Mouse (Mus musculus) hindbrain, embryonic 13.5 days (tissue): ENCODE results near the gene Ttc23. TPM values are rescaled to one million over a fixed set of nuclear protein-coding genes. Genes with fewer than 3 reads are reported as not detected.
A peak's percentile ranks its signal among the peaks of the same experiment; 100 is the strongest.

ENCODE experiments used
- ATAC-seq: fragments of 200-750 bp; cut with Nextera tagmentation; 2 replicates; pipeline ENCODE4 v1.8.0; 2017; ENCODE audit warnings: moderate TSS enrichment; ENCODE audit not compliant: low FRiP score
- H3K27ac ChIP-seq: fragments of 300-500 bp; sonication (generic); 2 replicates; pipeline ENCODE4 v1.5.1; 2015; ENCODE audit warnings: inconsistent platforms, mild to moderate bottlenecking, moderate library complexity
- H3K27me3 ChIP-seq: fragments of 300-500 bp; sonication (generic); 2 replicates; pipeline ENCODE4 v1.6.1; 2015; ENCODE audit warnings: mild to moderate bottlenecking, inconsistent platforms
- H3K36me3 ChIP-seq: fragments of 300-500 bp; sonication (generic); 2 replicates; pipeline ENCODE4 v1.6.1; 2015; ENCODE audit warnings: mild to moderate bottlenecking, inconsistent platforms
- H3K4me1 ChIP-seq: fragments of 300-500 bp; sonication (generic); replicated peaks from 2 replicates; pipeline ENCODE4 v1.6.1; 2015; ENCODE audit warnings: inconsistent platforms
- H3K4me2 ChIP-seq: fragments of 300-500 bp; sonication (generic); 2 replicates; pipeline ENCODE4 v1.6.1; 2015; ENCODE audit warnings: inconsistent platforms, mild to moderate bottlenecking, moderate library complexity
- H3K4me3 ChIP-seq: fragments of 300-500 bp; sonication (generic); 2 replicates; pipeline ENCODE4 v1.5.1; 2015; ENCODE audit warnings: mild to moderate bottlenecking, inconsistent platforms
- H3K9ac ChIP-seq: fragments of 300-500 bp; sonication (generic); 2 replicates; pipeline ENCODE4 v1.6.1; 2015; ENCODE audit warnings: mild to moderate bottlenecking, inconsistent platforms
- H3K9me3 ChIP-seq: fragments of 300-500 bp; sonication (generic); 2 replicates; pipeline ENCODE4 v1.6.1; 2016; ENCODE audit warnings: inconsistent platforms
- WGBS: fragments of 180-500 bp; shearing (Covaris S2); methylation state at CpG from one replicate; pipeline ENCODE4 v1.1.7; 2015; 5-methylcytosine and 5-hydroxymethylcytosine counted together
- polyA plus RNA-seq: library from polyadenylated mRNA; unstranded; fragments of >200 nt; fragmentation: Nextera tagmentation; extraction: Ambion mirVana; gene quantifications from 2 replicates; pipeline ENCODE4 v1.2.1, GENCODE M21; 2015

The Ttc23 gene
- polyA plus RNA-seq, 1 experiment from 2014 or later = 12.2 TPM

DNA sequence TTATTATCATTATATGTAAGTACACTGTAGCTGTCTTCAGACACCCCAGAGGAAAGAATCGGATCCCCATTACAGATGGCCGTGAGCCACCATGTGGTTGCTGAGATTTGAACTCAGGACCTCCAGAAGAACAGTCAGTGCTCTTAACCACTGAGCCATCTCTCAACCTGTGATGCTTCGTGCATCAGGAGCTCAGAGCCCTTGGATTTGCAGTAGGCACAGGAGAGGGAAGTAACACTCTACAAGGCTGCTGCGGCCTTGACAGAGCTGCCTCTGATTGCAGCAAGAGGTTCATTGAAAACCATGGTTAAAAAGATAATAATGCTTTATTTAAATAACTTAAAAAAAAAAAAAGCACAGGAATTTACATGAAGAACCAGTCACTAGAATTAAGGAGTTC is 1.2 kb downstream of the Ttc23 start:
- Histone ChIP-seq H3K27me3 (no peaks in the 10 kb centered on the region), H3K36me3 (no peaks in the 10 kb centered on the region), H3K9me3 (no peaks in the 10 kb centered on the region), H3K4me2 (peak overlapping the region; percentile 45), H3K9ac (no peak overlapping the region), H3K4me1 (peaks cover 22% of the 10 kb centered on the region), H3K4me3 (peak overlapping the region; percentile 34; the same call in 1 of the 2 replicates), H3K27ac (no peak overlapping the region)
- no peak for ATAC-seq
- WGBS = 79% methylated on average over 4 of the region's 4 CpGs

- 76% methylated on average over 5 of the region's 5 CpGs for WGBS
- no peak for ATAC-seq
- H3K9me3 ChIP-seq = no peaks in the 10 kb centered on the region
- H3K27ac ChIP-seq = no peak overlapping the region
- no peak overlapping the region for H3K9ac ChIP-seq
- H3K4me3 ChIP-seq = no peak overlapping the region
- peaks cover 9% of the 10 kb centered on the region for H3K4me1 ChIP-seq
- H3K4me2 ChIP-seq = no peak overlapping the region
- H3K27me3 ChIP-seq = no peaks in the 10 kb centered on the region
- H3K36me3 ChIP-seq = no peaks in the 10 kb centered on the region
Measured at GRCm38 (mm10) chr7:67652211-67652610, 5.0 kb downstream of the Ttc23 start.

GRCm38 (mm10) chr7:67654668-67655067 is 7.5 kb downstream of the Ttc23 start:
- H3K9ac ChIP-seq = no peak overlapping the region
- no peak overlapping the region for H3K4me2 ChIP-seq
- no peaks in the 10 kb centered on the region for H3K27me3 ChIP-seq
- no peaks in the 10 kb centered on the region for H3K9me3 ChIP-seq
- peaks cover 8% of the 10 kb centered on the region for H3K4me1 ChIP-seq
- no peaks in the 10 kb centered on the region for H3K36me3 ChIP-seq
- WGBS = 89% methylated on average over 7 of the region's 7 CpGs
- no peak overlapping the region for H3K27ac ChIP-seq
- no peak for ATAC-seq
- H3K4me3 ChIP-seq = no peak overlapping the region

- WGBS = 16% methylated on average over 1 of the region's 1 CpGs
Measured at GRCm38 (mm10) chr7:67655186-67655585, 8.0 kb downstream of the Ttc23 start.

GRCm38 (mm10) chr7:67658110-67658509 is 10.9 kb downstream of the Ttc23 start:
- WGBS = 90% methylated on average over 4 of the region's 4 CpGs
- Histone ChIP-seq H3K27me3 (no peaks in the 10 kb centered on the region), H3K36me3 (no peaks in the 10 kb centered on the region), H3K9me3 (no peaks in the 10 kb centered on the region), H3K4me3 (no peak overlapping the region), H3K4me1 (0 out of 2 replicates have a peak, but pooled peaks cover 3% of the 10 kb centered on the region), H3K4me2 (no peak overlapping the region), H3K27ac (no peak overlapping the region), H3K9ac (no peak overlapping the region)
- ATAC-seq = no peak

More at GRCm38 (mm10) chr7:67655186-67655585, 8.0 kb downstream of the Ttc23 start:
- no peak overlapping the region for H3K4me2 ChIP-seq
- H3K27ac ChIP-seq = no peak overlapping the region
- H3K9ac ChIP-seq = no peak overlapping the region
- H3K27me3 ChIP-seq = no peaks in the 10 kb centered on the region
- H3K9me3 ChIP-seq = no peaks in the 10 kb centered on the region
- no peak overlapping the region for H3K4me3 ChIP-seq
- no peak for ATAC-seq
- H3K4me1 ChIP-seq = 0 out of 2 replicates have a peak, but pooled peaks cover 3% of the 10 kb centered on the region
- H3K36me3 ChIP-seq = no peaks in the 10 kb centered on the region

- H3K36me3 ChIP-seq = no peaks in the 10 kb centered on the region
- 91% methylated on average over 5 of the region's 5 CpGs for WGBS
- no peak overlapping the region for H3K27ac ChIP-seq
- H3K9me3 ChIP-seq = no peaks in the 10 kb centered on the region
- no peak overlapping the region for H3K9ac ChIP-seq
- no peaks in the 10 kb centered on the region for H3K27me3 ChIP-seq
- no peak for ATAC-seq
- no peak overlapping the region for H3K4me3 ChIP-seq
- no peaks in the 10 kb centered on the region for H3K4me1 ChIP-seq
- H3K4me2 ChIP-seq = no peak overlapping the region
Measured at GRCm38 (mm10) chr7:67662424-67662823, 15.2 kb downstream of the Ttc23 start.

GRCm38 (mm10) chr7:67663981-67664694 is 16.9 kb downstream of the Ttc23 start:
- Histone ChIP-seq H3K9ac (no peak overlapping the region), H3K4me2 (no peak overlapping the region), H3K27me3 (no peaks in the 10 kb centered on the region), H3K36me3 (no peaks in the 10 kb centered on the region), H3K4me3 (no peak overlapping the region), H3K4me1 (no peaks in the 10 kb centered on the region), H3K9me3 (no peaks in the 10 kb centered on the region), H3K27ac (0 out of 2 replicates have a peak overlapping the region, but pooled peaks have one; percentile 18)
- 77% methylated on average over 14 of the region's 14 CpGs for WGBS
- 0 out of 2 replicates have a peak, but pooled peaks have one; percentile 36 for ATAC-seq

- WGBS = 96% methylated on average over 1 of the region's 1 CpGs
- H3K36me3 ChIP-seq = peaks cover 7% of the 10 kb centered on the region
- no peaks in the 10 kb centered on the region for H3K27me3 ChIP-seq
- no peak overlapping the region for H3K9ac ChIP-seq
- no peak overlapping the region for H3K27ac ChIP-seq
- H3K9me3 ChIP-seq = no peaks in the 10 kb centered on the region
- H3K4me1 ChIP-seq = no peaks in the 10 kb centered on the region
- no peak overlapping the region for H3K4me3 ChIP-seq
- no peak for ATAC-seq
- H3K4me2 ChIP-seq = no peak overlapping the region
Measured at GRCm38 (mm10) chr7:67670965-67671364, 23.8 kb downstream of the Ttc23 start.

DNA sequence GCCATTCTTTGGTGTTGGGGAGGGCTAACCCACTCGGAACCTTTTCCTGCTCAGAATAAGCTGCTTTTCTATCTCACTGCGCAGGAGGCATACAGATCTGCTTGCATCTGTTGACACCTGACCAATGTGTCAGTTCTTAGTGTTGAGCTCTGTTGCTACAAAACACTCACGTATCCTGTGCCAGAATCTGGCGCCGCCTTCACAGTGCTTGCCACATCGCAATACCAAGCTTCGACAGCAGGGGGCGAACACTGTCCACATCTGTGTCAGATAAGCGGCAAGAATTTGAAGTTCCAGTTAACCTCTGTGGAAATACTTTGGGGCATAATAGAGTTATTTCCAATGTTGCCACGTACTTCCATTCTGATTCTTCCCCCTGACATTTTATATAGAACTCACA is 25.4 kb downstream of the Ttc23 start:
- peak; percentile 59; the same call in 1 of the 2 replicates for ATAC-seq
- Histone ChIP-seq H3K4me1 (no peaks in the 10 kb centered on the region), H3K27ac (no peak overlapping the region), H3K4me3 (no peak overlapping the region), H3K27me3 (no peaks in the 10 kb centered on the region), H3K9me3 (no peaks in the 10 kb centered on the region), H3K9ac (no peak overlapping the region), H3K4me2 (no peak overlapping the region), H3K36me3 (peaks cover 7% of the 10 kb centered on the region)
- 11% methylated on average over 10 of the region's 10 CpGs for WGBS

DNA sequence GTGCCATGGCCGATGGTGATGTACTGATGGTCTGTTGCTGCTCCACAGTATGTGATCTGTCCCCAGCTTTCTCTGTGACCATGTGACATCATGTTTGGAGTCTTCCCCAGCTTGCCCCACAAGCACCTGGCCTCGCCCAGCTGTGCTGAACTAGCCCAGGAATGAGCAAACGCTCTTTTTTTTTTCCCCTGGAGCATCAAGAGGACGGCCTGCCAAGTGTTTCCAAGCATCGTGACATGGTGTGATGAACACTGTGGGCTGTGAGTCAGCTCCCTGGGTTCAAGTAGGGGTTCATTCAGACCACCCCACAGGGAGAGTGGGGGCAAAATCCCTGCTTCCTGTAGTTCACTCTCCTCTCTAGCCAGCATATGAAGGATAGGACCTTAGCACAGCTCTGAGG is 26.4 kb downstream of the Ttc23 start:
- Histone ChIP-seq H3K4me3 (no peak overlapping the region), H3K27ac (no peak overlapping the region), H3K4me2 (no peak overlapping the region), H3K9ac (no peak overlapping the region), H3K36me3 (peaks cover 7% of the 10 kb centered on the region), H3K27me3 (no peaks in the 10 kb centered on the region), H3K9me3 (no peaks in the 10 kb centered on the region), H3K4me1 (no peaks in the 10 kb centered on the region)
- no peak for ATAC-seq
- 89% methylated on average over 5 of the region's 5 CpGs for WGBS

GRCm38 (mm10) chr7:67678878-67679499 is 31.8 kb downstream of the Ttc23 start:
- Histone ChIP-seq H3K27me3 (no peaks in the 10 kb centered on the region), H3K4me2 (no peak overlapping the region), H3K27ac (no peak overlapping the region), H3K9ac (no peak overlapping the region), H3K9me3 (no peaks in the 10 kb centered on the region), H3K4me3 (no peak overlapping the region), H3K36me3 (peaks cover 6% of the 10 kb centered on the region; the same call in 1 of the 2 replicates), H3K4me1 (no peaks in the 10 kb centered on the region)
- ATAC-seq = no peak
- 94% methylated on average over 16 of the region's 16 CpGs for WGBS

GRCm38 (mm10) chr7:67681078-67681477 is 33.9 kb downstream of the Ttc23 start:
- Histone ChIP-seq H3K27me3 (no peaks in the 10 kb centered on the region), H3K36me3 (peaks cover 10% of the 10 kb centered on the region; the same call in 1 of the 2 replicates), H3K4me1 (no peaks in the 10 kb centered on the region), H3K27ac (no peak overlapping the region), H3K9ac (no peak overlapping the region), H3K4me3 (no peak overlapping the region), H3K4me2 (no peak overlapping the region), H3K9me3 (no peaks in the 10 kb centered on the region)
- ATAC-seq = no peak
- 91% methylated on average over 9 of the region's 9 CpGs for WGBS

DNA sequence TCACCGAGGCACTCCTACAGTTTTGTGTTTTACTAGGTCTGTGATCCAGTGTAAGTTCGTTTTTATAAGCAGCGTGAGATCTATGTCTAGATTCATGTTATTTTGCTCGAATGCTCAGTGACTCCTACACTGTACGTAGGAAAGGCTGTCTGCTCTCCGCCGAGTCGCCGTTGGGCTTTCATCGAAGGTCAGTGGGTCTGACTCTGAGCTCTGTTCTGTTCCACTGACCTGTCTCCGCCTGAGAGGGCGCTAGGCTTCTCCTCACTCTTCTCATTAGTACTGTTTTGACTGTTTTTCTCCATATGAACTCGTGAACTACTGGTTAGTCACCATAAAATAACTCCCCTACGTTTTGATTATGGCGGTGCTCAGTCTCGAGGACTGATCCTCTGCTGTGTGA is 35.8 kb downstream of the Ttc23 start:
- H3K4me3 ChIP-seq = no peak overlapping the region

More for the DNA sequence above, 35.8 kb downstream of the Ttc23 start:
- Histone ChIP-seq H3K9me3 (no peaks in the 10 kb centered on the region), H3K27me3 (no peaks in the 10 kb centered on the region), H3K36me3 (peaks cover 10% of the 10 kb centered on the region; the same call in 1 of the 2 replicates), H3K4me1 (no peaks in the 10 kb centered on the region), H3K4me2 (no peak overlapping the region), H3K27ac (no peak overlapping the region), H3K9ac (no peak overlapping the region)
- whole genome bisulfite sequencing = 88% methylated on average over 16 of the region's 16 CpGs
- no peak for ATAC-seq
